10 mouse cellular contexts compared by ENCODE assay signal in the genomic region with DNA sequence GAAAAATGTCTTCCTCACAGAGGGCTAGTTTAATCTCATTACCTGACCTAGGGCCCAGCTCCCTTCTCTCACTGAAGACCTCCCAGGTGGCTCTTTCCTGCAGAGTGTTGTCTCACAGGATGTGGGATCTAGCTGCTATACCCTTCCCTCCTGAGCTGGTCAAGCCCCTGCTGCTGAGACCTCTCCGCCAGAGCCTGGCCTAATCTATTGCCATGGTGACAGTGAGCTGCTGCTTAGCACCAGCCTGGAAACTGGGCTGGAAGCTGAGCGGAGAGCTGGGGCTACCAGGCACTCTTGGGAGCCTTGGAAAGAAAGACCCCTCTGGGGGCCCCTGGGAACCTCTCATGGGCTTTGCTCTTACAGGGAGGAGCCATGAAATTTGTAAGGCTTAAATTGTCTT. TPM values are rescaled to one million over a fixed set of nuclear protein-coding genes. Genes with fewer than 3 reads are reported as not detected.
DNase-seq lines count a peak whose midpoint lies in the region; ATAC-seq and TF ChIP-seq lines count a peak whose summit lies in the region.
"Had no signal": no experiment of that assay in that cellular context is flagged by ENCODE, and none has a peak within 500 bp of the region (broad histone marks: within the 10 kb centered on the region; RNA-seq: fewer than 3 reads in every experiment).

No protein-coding gene starts in this region.

- 24% methylated on average over 2 of the region's 2 CpGs for WGBS in embryonic facial prominence, embryonic 14.5 days
- WGBS in hindbrain, embryonic 14.5 days: 5% methylated on average over 2 of the region's 2 CpGs
- 16% methylated on average over 2 of the region's 2 CpGs for WGBS in midbrain, postnatal 0 days
- 56% methylated on average over 2 of the region's 2 CpGs for WGBS in stomach, postnatal 0 days

- TF ChIP-seq EP300 in stomach, postnatal 0 days (optimal IDR thresholded peaks at IDR 0.05): no peak

- no peak overlapping the region for H3K4me2 ChIP-seq in embryonic facial prominence, embryonic 14.5 days (ENCODE audit: low read depth, low read length)
- no peak overlapping the region for H3K4me2 ChIP-seq in hindbrain, embryonic 14.5 days (replicated peaks)
- no peak overlapping the region for H3K4me2 ChIP-seq in midbrain, postnatal 0 days (ENCODE audit: low read depth, low read length, poor library complexity, severe bottlenecking)
- no peak overlapping the region for H3K4me2 ChIP-seq in stomach, postnatal 0 days (replicated peaks; ENCODE audit: low read depth)
- H3K4me2 ChIP-seq: lung, embryonic 14.5 days had no signal

- no peak overlapping the region for H3K27ac ChIP-seq in embryonic facial prominence, embryonic 14.5 days (replicated peaks; ENCODE audit: low read depth, low read length)
- H3K27ac ChIP-seq in hindbrain, embryonic 14.5 days: peak overlapping the region; percentile 51; the same call in 1 of the 2 replicates
- H3K27ac ChIP-seq in midbrain, postnatal 0 days (ENCODE audit: low read depth, low read length): no peak overlapping the region
- H3K27ac ChIP-seq in stomach, postnatal 0 days (replicated peaks): no peak overlapping the region
- H3K27ac ChIP-seq: kidney, postnatal 0 days had no signal

- peak; percentile 43; the same call in 1 of the 2 replicates for ATAC-seq in embryonic facial prominence, embryonic 14.5 days (ENCODE audit: low read depth)
- peak; percentile 80; the same call in 1 of the 2 replicates for ATAC-seq in hindbrain, embryonic 14.5 days (ENCODE audit: low FRiP score)
- ATAC-seq in midbrain, postnatal 0 days (ENCODE audit: low FRiP score): peak; percentile 73; the same call in 1 of the 2 replicates
- no peak for ATAC-seq in stomach, postnatal 0 days (ENCODE audit: low FRiP score, low TSS enrichment)

- H3K36me3 ChIP-seq in embryonic facial prominence, embryonic 14.5 days (ENCODE audit: control insufficient read depth, insufficient read depth, low read length): no peaks in the 10 kb centered on the region
- H3K36me3 ChIP-seq in hindbrain, embryonic 14.5 days (replicated peaks; ENCODE audit: control insufficient read depth, insufficient read depth): no peaks in the 10 kb centered on the region
- H3K36me3 ChIP-seq in midbrain, postnatal 0 days (ENCODE audit: insufficient read depth, low read length): no peaks in the 10 kb centered on the region
- no peaks in the 10 kb centered on the region for H3K36me3 ChIP-seq in stomach, postnatal 0 days (ENCODE audit: control insufficient read depth, insufficient read depth, low read length)

- H3K4me3 ChIP-seq in embryonic facial prominence, embryonic 14.5 days (ENCODE audit: low read depth, low read length): no peak overlapping the region
- no peak overlapping the region for H3K4me3 ChIP-seq in hindbrain, embryonic 14.5 days (replicated peaks; ENCODE audit: low read length)
- no peak overlapping the region for H3K4me3 ChIP-seq in midbrain, postnatal 0 days (ENCODE audit: low read depth, low read length)
- no peak overlapping the region for H3K4me3 ChIP-seq in stomach, postnatal 0 days (ENCODE audit: low read depth, low read length)

- peak; percentile 66 for DNase-seq in embryo, embryonic 10.5 days (ENCODE audit: low spot score)
- no peak for DNase-seq in embryonic facial prominence, embryonic 14.5 days (ENCODE audit: low spot score)
- DNase-seq in hindbrain, embryonic 14.5 days (ENCODE audit: low spot score): peak; percentile 72
- DNase-seq in midbrain, postnatal 0 days (ENCODE audit: low spot score): peak; percentile 76
- DNase-seq in gastrocnemius, postnatal 25 days: no peak
- no peak for DNase-seq in stomach, postnatal 0 days (ENCODE audit: low spot score)
- DNase-seq in thymus, postnatal 10 days (ENCODE audit: low spot score in 2 of 2): no peak
- DNase-seq: heart, adult 18-20 months; lung, embryonic 14.5 days had no signal

- no peak overlapping the region for H3K9ac ChIP-seq in embryonic facial prominence, embryonic 14.5 days (ENCODE audit: low read depth, low read length)
- H3K9ac ChIP-seq in hindbrain, embryonic 14.5 days: no peak overlapping the region
- H3K9ac ChIP-seq in midbrain, postnatal 0 days (replicated peaks; ENCODE audit: low read length, poor library complexity, severe bottlenecking): no peak overlapping the region
- H3K9ac ChIP-seq in stomach, postnatal 0 days (ENCODE audit: low read length): no peak overlapping the region
- H3K9ac ChIP-seq: lung, embryonic 14.5 days had no signal

- TF ChIP-seq CTCF in midbrain, postnatal 0 days (IDR thresholded peaks at IDR 0.05): no peak
- TF ChIP-seq CTCF in stomach, postnatal 0 days (IDR thresholded peaks at IDR 0.05; ENCODE audit: low read depth): no peak

- no peaks in the 10 kb centered on the region for H3K9me3 ChIP-seq in embryonic facial prominence, embryonic 14.5 days (ENCODE audit: control insufficient read depth, low read length)
- H3K9me3 ChIP-seq in hindbrain, embryonic 14.5 days (ENCODE audit: control insufficient read depth, low read length): no peaks in the 10 kb centered on the region
- no peaks in the 10 kb centered on the region for H3K9me3 ChIP-seq in midbrain, postnatal 0 days (ENCODE audit: low read length)
- H3K9me3 ChIP-seq in stomach, postnatal 0 days (ENCODE audit: control insufficient read depth, low read length): no peaks in the 10 kb centered on the region

- no peaks in the 10 kb centered on the region for H3K27me3 ChIP-seq in embryonic facial prominence, embryonic 14.5 days (replicated peaks; ENCODE audit: control insufficient read depth, insufficient read depth, low read length)
- H3K27me3 ChIP-seq in hindbrain, embryonic 14.5 days (ENCODE audit: control insufficient read depth, insufficient read depth, low read length): no peaks in the 10 kb centered on the region
- H3K27me3 ChIP-seq in midbrain, postnatal 0 days (ENCODE audit: insufficient read depth, low read length): no peaks in the 10 kb centered on the region
- no peaks in the 10 kb centered on the region for H3K27me3 ChIP-seq in stomach, postnatal 0 days (ENCODE audit: control insufficient read depth, insufficient read depth, low read length)

- peaks cover 5% of the 10 kb centered on the region; the same call in 1 of the 2 replicates for H3K4me1 ChIP-seq in embryonic facial prominence, embryonic 14.5 days (ENCODE audit: control insufficient read depth, insufficient read depth, low read length)
- peaks cover 4% of the 10 kb centered on the region for H3K4me1 ChIP-seq in hindbrain, embryonic 14.5 days (replicated peaks; ENCODE audit: control insufficient read depth, insufficient read depth, low read length)
- peaks cover 8% of the 10 kb centered on the region; the same call in 1 of the 2 replicates for H3K4me1 ChIP-seq in midbrain, postnatal 0 days (ENCODE audit: insufficient read depth, low read length)
- H3K4me1 ChIP-seq in stomach, postnatal 0 days (replicated peaks; ENCODE audit: control insufficient read depth, insufficient read depth): no peaks in the 10 kb centered on the region

RNA-seq across cellular contexts. Expression of a gene that starts 13.9 kb away (rescaled TPM):
- polyA plus RNA-seq in embryonic facial prominence, embryonic 14.5 days (2014; fragmentation: Nextera tagmentation; extraction: Ambion mirVana): 3.4 and 5.0 TPM in 2 replicates
- 7.9 and 8.6 TPM in 2 replicates for polyA plus RNA-seq in hindbrain, embryonic 14.5 days (2014; fragmentation: Nextera tagmentation; extraction: Ambion mirVana)
- 13.8 and 18.5 TPM in 2 replicates for total RNA-seq in midbrain, postnatal 0 days (2014; rRNA removed)
- 10.7 and 12.4 TPM in 2 replicates for polyA plus RNA-seq in midbrain, postnatal 0 days (2015; fragmentation: Nextera tagmentation; extraction: Ambion mirVana)
- 1 to 10 TPM; 2.8 to 3.1 TPM for total RNA-seq in gastrocnemius, postnatal 25 days (2021)
- polyA plus RNA-seq in stomach, postnatal 0 days (2015; fragmentation: Nextera tagmentation; extraction: Ambion mirVana): 4.0 and 4.4 TPM in 2 replicates

RNA-seq across cellular contexts. Expression of a gene that starts 27.4 kb away (rescaled TPM):
- 45.5 and 48.9 TPM in 2 replicates for polyA plus RNA-seq in embryonic facial prominence, embryonic 14.5 days (2014; fragmentation: Nextera tagmentation; extraction: Ambion mirVana)
- 13.9 and 15.6 TPM in 2 replicates for polyA plus RNA-seq in hindbrain, embryonic 14.5 days (2014; fragmentation: Nextera tagmentation; extraction: Ambion mirVana)
- 38.7 and 42.3 TPM in 2 replicates for total RNA-seq in midbrain, postnatal 0 days (2014; rRNA removed)
- 7.2 and 7.8 TPM in 2 replicates for polyA plus RNA-seq in midbrain, postnatal 0 days (2015; fragmentation: Nextera tagmentation; extraction: Ambion mirVana)
- 1 to 10 TPM; 5.5 to 5.9 TPM for total RNA-seq in gastrocnemius, postnatal 25 days (2021)
- 10.8 and 14.1 TPM in 2 replicates for polyA plus RNA-seq in stomach, postnatal 0 days (2015; fragmentation: Nextera tagmentation; extraction: Ambion mirVana)

RNA-seq across cellular contexts. Expression of a gene that starts 59.9 kb away (rescaled TPM):
- 12.6 and 14.0 TPM in 2 replicates for polyA plus RNA-seq in embryonic facial prominence, embryonic 14.5 days (2014; fragmentation: Nextera tagmentation; extraction: Ambion mirVana)
- 24.2 and 27.1 TPM in 2 replicates for polyA plus RNA-seq in hindbrain, embryonic 14.5 days (2014; fragmentation: Nextera tagmentation; extraction: Ambion mirVana)
- 66.7 and 69.1 TPM in 2 replicates for total RNA-seq in midbrain, postnatal 0 days (2014; rRNA removed)
- polyA plus RNA-seq in midbrain, postnatal 0 days (2015; fragmentation: Nextera tagmentation; extraction: Ambion mirVana): 12.8 and 16.0 TPM in 2 replicates
- total RNA-seq in gastrocnemius, postnatal 25 days (2021): 10 to 100 TPM; 16.0 to 19.0 TPM
- 51.9 and 54.6 TPM in 2 replicates for polyA plus RNA-seq in stomach, postnatal 0 days (2015; fragmentation: Nextera tagmentation; extraction: Ambion mirVana)

Comparison
In these comparisons a context has a peak if more than half of its experiments do, and no peak if none do; other contexts are left out.
1. DNase-seq: peak in embryo, embryonic 10.5 days (single experiment), hindbrain, embryonic 14.5 days (single experiment) and midbrain, postnatal 0 days (single experiment); none in embryonic facial prominence, embryonic 14.5 days (single experiment), gastrocnemius, postnatal 25 days (single experiment), stomach, postnatal 0 days (single experiment) and thymus, postnatal 10 days (0 of 2).